16 mouse cellular contexts compared by ENCODE assay signal in genomic region chr10:80077312-80077711, GRCm38 (mm10).
"Had no signal": no experiment of that assay in that cellular context is flagged by ENCODE, and none has a peak within 500 bp of the region (broad histone marks: within the 10 kb centered on the region; RNA-seq: fewer than 3 reads in every experiment).

No protein-coding gene starts in this region.

- H3K9me3 ChIP-seq: lung, embryonic 15.5 days; megakaryocyte, embryonic 14.5 days; midbrain, embryonic 12.5 days; midbrain, embryonic 15.5 days; neural tube, embryonic 12.5 days; stomach, embryonic 15.5 days had no signal

- H3K4me2 ChIP-seq: lung, embryonic 15.5 days; midbrain, embryonic 12.5 days; midbrain, embryonic 15.5 days; neural tube, embryonic 12.5 days; stomach, embryonic 15.5 days had no signal

- H3K4me3 ChIP-seq: lung, embryonic 15.5 days; midbrain, embryonic 12.5 days; midbrain, embryonic 15.5 days; neural tube, embryonic 12.5 days; stomach, embryonic 15.5 days had no signal

- DNase-seq: lung, adult 2 months; lung, postnatal 14 days; lung, postnatal 36 days; right cerebral cortex, postnatal 14 days; thymus, adult 2 months; thymus, postnatal 25 days; thymus, postnatal 4 days had no signal

- ATAC-seq: lung, postnatal 0 days; midbrain, embryonic 15.5 days had no signal

- H3K27ac ChIP-seq: lung, embryonic 15.5 days; macrophage; midbrain, embryonic 12.5 days; midbrain, embryonic 15.5 days; neural tube, embryonic 12.5 days; stomach, embryonic 15.5 days; stomach, postnatal 0 days had no signal

- H3K4me1 ChIP-seq: midbrain, embryonic 15.5 days had no signal

- H3K27me3 ChIP-seq: lung, embryonic 15.5 days; megakaryocyte, embryonic 14.5 days; midbrain, embryonic 12.5 days; midbrain, embryonic 15.5 days; neural tube, embryonic 12.5 days; stomach, embryonic 15.5 days had no signal

- H3K9ac ChIP-seq: lung, embryonic 15.5 days; midbrain, embryonic 12.5 days; midbrain, embryonic 15.5 days; neural tube, embryonic 12.5 days; stomach, embryonic 15.5 days had no signal
